Mouse (Mus musculus): Measurements from ENCODE around the gene Gm20388.
A peak's percentile ranks its signal among the peaks of the same experiment; 100 is the strongest.

DNA sequence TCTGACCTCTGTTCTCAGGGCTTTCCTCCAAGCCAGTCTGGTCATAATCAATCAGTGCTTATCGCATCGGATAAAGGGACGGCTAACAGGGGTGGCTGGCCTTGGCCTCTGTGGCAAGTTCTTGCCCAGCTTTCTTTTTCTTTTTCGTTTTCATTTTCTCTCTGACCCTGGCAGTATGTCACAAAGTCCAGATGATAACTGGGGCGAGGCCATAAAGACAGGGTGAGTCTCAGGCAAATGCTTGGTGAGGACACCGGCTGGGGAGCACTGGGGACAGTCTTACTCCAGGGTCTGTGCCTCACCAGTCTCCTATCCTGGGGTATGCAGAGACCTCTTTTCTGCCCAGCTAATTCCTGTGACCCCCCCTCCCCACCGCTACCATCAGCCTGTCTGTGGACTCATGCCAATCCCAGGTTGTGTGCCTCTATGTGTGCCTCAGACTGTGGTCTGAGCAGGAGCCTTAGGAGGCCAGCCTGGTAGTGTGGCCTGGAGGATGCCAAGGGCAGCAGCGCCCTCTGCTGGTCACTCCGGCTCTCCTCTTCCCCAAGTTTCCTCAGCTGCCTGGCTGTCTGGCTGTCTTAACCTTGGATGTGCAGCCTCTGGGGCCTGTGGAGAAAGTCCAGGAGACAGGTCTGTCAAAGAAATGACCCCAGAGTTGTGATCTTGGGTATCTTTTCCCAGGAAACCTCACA, 885.4 kb downstream of the Gm20388 start:
- TF ChIP-seq POLR2A (IDR thresholded peaks at IDR 0.05; ENCODE audit: extremely low read depth, insufficient read depth, low read length) (no peak), CTCF (IDR thresholded peaks at IDR 0.05; ENCODE audit: extremely low read depth, insufficient read depth, low read length) (peak; percentile 86)

All from cortical plate, adult 2 months (tissue).